Mouse (Mus musculus) ES-E14 (cell line): ENCODE data around the gene Fem1b. TPM values are rescaled to one million over a fixed set of nuclear protein-coding genes. Genes with fewer than 3 reads are reported as not detected.

Experiments used
- DNase-seq: peaks from one replicate; pipeline ENCODE4 v3.0.0-alpha.2; 2013; ENCODE audit warnings: low read depth, low spot score
- H3K27ac ChIP-seq: 2 replicates; pipeline ENCODE4 v1.5.1; 2012; ENCODE audit warnings: low read depth, mild to moderate bottlenecking, low read length, moderate library complexity, mixed read lengths; ENCODE audit not compliant: poor library complexity, insufficient read depth, severe bottlenecking
- H3K36me3 ChIP-seq: 2 replicates; pipeline ENCODE4 v1.6.1; 2012; ENCODE audit warnings: mild to moderate bottlenecking, low read length, moderate library complexity, mixed read lengths; ENCODE audit not compliant: control insufficient read depth, poor library complexity, insufficient read depth, severe bottlenecking
- H3K4me1 ChIP-seq, 2 experiments: fragments of 150-350 bp in 1 of 2; sonication (generic) in 1 of 2; 2 replicates each; pipeline ENCODE4 v1.6.1; 2012; ENCODE audit warnings: low read length in 2 of 2, mild to moderate bottlenecking in 1 of 2, mixed read lengths in 1 of 2; ENCODE audit not compliant: control insufficient read depth in 2 of 2, insufficient read depth in 2 of 2, poor library complexity in 1 of 2
- H3K4me3 ChIP-seq, 2 experiments: fragments of 150-350 bp in 1 of 2; sonication (generic) in 1 of 2; 2 replicates each; pipeline ENCODE4 v1.5.1; 2012; ENCODE audit warnings: low read length in 2 of 2, low read depth in 1 of 2, mild to moderate bottlenecking in 1 of 2, mixed read lengths in 1 of 2; ENCODE audit not compliant: insufficient read depth in 1 of 2, poor library complexity in 1 of 2, severe bottlenecking in 1 of 2
- H3K9ac ChIP-seq: 2 replicates; pipeline ENCODE4 v1.6.1; 2012; ENCODE audit warnings: low read depth, mild to moderate bottlenecking, low read length, mixed read lengths; ENCODE audit not compliant: poor library complexity, insufficient read depth, severe bottlenecking
- H3K9me3 ChIP-seq: fragments of 150-350 bp; sonication (generic); 2 replicates; pipeline ENCODE4 v1.6.1; 2012; ENCODE audit warnings: low read depth, mild to moderate bottlenecking, low read length; ENCODE audit not compliant: control insufficient read depth, insufficient read depth
- CHD2 ChIP-seq: IDR thresholded peaks from 2 replicates; pipeline ENCODE4 v1.6.1; 2014; ENCODE audit warnings: mild to moderate bottlenecking, low read depth, low read length, inconsistent platforms
- HCFC1 ChIP-seq: IDR thresholded peaks from 2 replicates; pipeline ENCODE4 v1.6.1; 2012; ENCODE audit warnings: low read length, inconsistent platforms, borderline replicate concordance; ENCODE audit not compliant: insufficient read depth
- MAFK ChIP-seq: IDR thresholded peaks from 2 replicates; pipeline ENCODE4 v1.6.1; 2014; ENCODE audit warnings: mild to moderate bottlenecking, low read depth, low read length, inconsistent platforms; ENCODE audit not compliant: insufficient read depth
- ZC3H11A ChIP-seq: IDR thresholded peaks from 2 replicates; pipeline ENCODE4 v1.6.1; 2012; ENCODE audit warnings: low read depth, mild to moderate bottlenecking, inconsistent platforms, low read length, borderline replicate concordance
- ZNF384 ChIP-seq: IDR thresholded peaks from 2 replicates; pipeline ENCODE4 v1.6.1; 2012; ENCODE audit warnings: low read depth, low read length, inconsistent platforms
- in situ Hi-C, 2 experiments: fragments of 600-800 bp; cut with MboI; formaldehyde crosslinking; loops; one replicate each; pipeline ENCODE4 v1.15.1; 2025; ENCODE audit warnings: low sequenced_read_pairs in 2 of 2, inconsistent platforms in 1 of 2; ENCODE audit not compliant: unreplicated experiment in 2 of 2
- total RNA-seq: library from RNA; depleted of rRNA; stranded (reverse); fragments of 300-350 nt; gene quantifications from 2 replicates; pipeline ENCODE4 v1.2.3, GENCODE M21; 2012

Fem1b gene
- total RNA-seq, 1 experiment: 94.4 TPM

DNA sequence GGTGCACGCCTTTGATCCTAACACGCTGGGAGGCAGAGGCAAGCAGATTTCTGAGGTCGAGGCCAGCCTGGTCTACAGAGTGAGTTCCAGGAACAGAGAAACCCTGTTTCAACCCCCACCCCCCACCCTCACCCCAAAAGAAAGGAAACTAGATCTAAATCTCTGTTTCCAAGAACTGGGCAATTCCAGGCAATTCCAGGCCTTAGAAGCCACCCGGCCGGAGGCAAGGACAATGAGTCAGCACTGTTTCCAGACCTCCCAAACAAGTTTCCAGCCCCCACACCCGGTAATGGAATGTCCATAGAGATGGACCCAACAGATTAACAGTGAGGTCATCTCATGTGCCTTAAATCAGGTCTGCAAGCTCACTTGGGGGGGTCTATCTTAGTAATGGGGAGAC is 18.1 kb upstream of the Fem1b start:
- Histone ChIP-seq H3K9ac (peak overlapping the region; percentile 52), H3K9me3 (no peaks in the 10 kb centered on the region), H3K27ac (peak overlapping the region; percentile 94), H3K36me3 (no peaks in the 10 kb centered on the region), H3K4me1 (peaks cover 3 to 10% of the 10 kb centered on the region in 2 experiments; a peak in 3 of 4 replicates), H3K4me3 (peak overlapping the region; percentile 1 to 6; a peak in 1 of 4 replicates)
- peak; percentile 96 for TF ChIP-seq MAFK
- peak; percentile 42; the same call in 1 of the 2 replicates for TF ChIP-seq CHD2
- no peak for TF ChIP-seq HCFC1
- in situ Hi-C loops: no loop called here
- DNase-seq: no peak

DNA sequence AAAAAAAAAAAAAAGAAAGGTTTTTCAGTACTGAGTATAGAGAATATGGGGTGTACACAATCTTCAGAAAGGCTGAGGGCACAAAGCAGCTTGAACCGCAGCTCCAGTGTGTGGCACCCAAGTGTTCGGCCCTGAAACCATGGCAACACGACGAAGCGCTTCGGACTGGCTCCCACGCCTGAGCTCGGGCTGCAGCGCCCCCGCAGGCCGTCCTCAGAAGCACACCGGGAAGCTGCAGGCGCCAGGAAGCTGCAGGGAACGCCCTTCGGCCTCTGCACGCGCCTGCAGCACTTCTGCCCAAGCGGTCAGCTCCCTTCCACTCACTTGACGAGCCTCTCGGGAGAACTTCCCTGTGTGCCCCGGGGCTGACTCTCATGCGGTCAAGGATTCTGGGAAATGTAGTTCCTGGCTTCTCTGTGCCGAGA is 16.9 kb upstream of the Fem1b start:
- TF ChIP-seq ZC3H11A (no peak), ZNF384 (peak; percentile 91), MAFK (0 out of 2 replicates have a peak, but pooled peaks have one; percentile 12), CHD2 (peak; percentile 85), HCFC1 (peak; percentile 96)
- DNase-seq: peak; percentile 94
- H3K36me3 ChIP-seq: no peaks in the 10 kb centered on the region
- H3K9ac ChIP-seq: no peak overlapping the region; the same call in 1 of the 2 replicates
- peak overlapping the region; percentile 95; the same call in 1 of the 2 replicates for H3K27ac ChIP-seq
- H3K4me1 ChIP-seq: peaks cover 3 to 10% of the 10 kb centered on the region in 2 experiments; a peak in 3 of 4 replicates
- in situ Hi-C loops: no loop called here
- no peaks in the 10 kb centered on the region for H3K9me3 ChIP-seq
- H3K4me3 ChIP-seq: peak overlapping the region; percentile 38 to 48; a peak in 2 of 4 replicates

DNA sequence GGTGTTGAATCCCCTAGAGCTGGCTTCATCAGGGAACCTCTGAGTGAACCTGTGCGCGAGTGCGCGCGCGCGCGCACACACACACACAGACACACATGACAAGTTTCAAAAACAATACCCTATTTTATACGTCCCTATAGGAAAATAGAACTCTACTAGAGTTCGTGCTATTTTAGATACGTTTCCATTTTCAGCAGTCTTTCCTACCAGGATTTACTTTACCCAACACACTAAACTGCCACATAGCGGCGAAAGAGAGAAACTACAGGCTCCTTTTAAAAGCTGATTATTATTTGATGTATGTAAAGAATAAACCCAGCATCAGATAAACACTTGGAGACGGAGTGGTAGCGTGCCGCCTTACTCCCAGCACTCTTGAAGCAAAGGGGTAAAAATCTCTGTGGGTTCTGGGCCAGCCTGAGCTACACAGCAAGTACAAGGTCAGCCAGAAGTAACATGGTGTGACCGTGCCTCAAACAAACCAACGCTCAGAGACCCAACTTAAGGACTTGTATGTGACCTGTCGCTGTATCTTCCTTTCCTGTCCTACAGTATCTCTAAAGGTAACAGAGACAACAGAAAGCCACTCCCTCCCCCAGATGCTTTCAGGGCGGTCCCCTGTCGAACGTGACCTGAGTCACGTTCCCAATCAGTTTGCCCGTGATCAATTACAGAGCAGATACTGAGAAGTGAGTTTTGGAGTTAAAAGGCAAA is 16.4 kb upstream of the Fem1b start:
- Histone ChIP-seq H3K27ac (peak overlapping the region; percentile 95), H3K36me3 (no peaks in the 10 kb centered on the region), H3K4me3 (peak overlapping the region; percentile 38 to 48), H3K9me3 (no peaks in the 10 kb centered on the region), H3K9ac (peak overlapping the region; percentile 66), H3K4me1 (peaks cover 3 to 9% of the 10 kb centered on the region in 2 experiments; a peak in 3 of 4 replicates)
- no peak for TF ChIP-seq ZNF384
- no peak for TF ChIP-seq MAFK
- no peak for TF ChIP-seq CHD2
- TF ChIP-seq ZC3H11A: no peak
- no peak for TF ChIP-seq HCFC1
- in situ Hi-C loops: no loop called here
- no peak for DNase-seq

DNA sequence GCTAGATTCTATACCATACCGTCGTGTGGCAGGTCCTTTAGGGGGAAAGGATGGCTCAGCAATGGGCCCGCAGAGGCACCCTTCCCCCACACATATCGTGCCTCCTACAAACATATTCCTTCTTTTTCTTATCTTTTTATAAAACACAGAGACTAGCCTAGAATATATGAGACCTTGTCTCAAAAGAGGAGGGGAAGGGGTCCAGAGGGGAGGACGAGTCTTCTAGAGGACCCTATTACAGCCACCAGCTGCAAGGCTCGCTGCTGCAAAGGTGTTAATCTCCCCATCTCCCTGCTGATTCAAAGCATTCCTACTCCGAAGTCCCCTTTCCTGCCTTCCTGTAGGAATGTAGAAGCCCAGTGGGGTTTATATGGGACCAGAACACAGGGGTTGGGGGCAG is 14.7 kb upstream of the Fem1b start:
- DNase-seq: no peak
- in situ Hi-C loops: no loop called here
- H3K4me3 ChIP-seq: peak overlapping the region; percentile 9 to 46; a peak in 3 of 4 replicates

More for the DNA sequence above, 14.7 kb upstream of the Fem1b start:
- Histone ChIP-seq H3K36me3 (no peaks in the 10 kb centered on the region), H3K9me3 (no peaks in the 10 kb centered on the region), H3K9ac (peak overlapping the region; percentile 66; the same call in 1 of the 2 replicates), H3K4me1 (peaks cover 3 to 11% of the 10 kb centered on the region in 2 experiments; a peak in 3 of 4 replicates), H3K27ac (peak overlapping the region; percentile 95)
- TF ChIP-seq ZNF384 (no peak), HCFC1 (no peak), ZC3H11A (no peak), MAFK (no peak), CHD2 (no peak)
